Mouse (Mus musculus) frontal cortex, postnatal 36 days (tissue): ENCODE data around the gene Bcl2.
A peak's percentile ranks its signal among the peaks of the same experiment; 100 is the strongest.
"Not testable (repeated sequence)": the region's sequence is repeated elsewhere in the genome, so short reads cannot be mapped to it uniquely, and the experiment has no call there.

Source experiments
- DNase-seq, 2 experiments: peaks; one replicate each; pipeline ENCODE4 v3.0.0; 2022; ENCODE audit warnings: low spot score in 2 of 2

Bcl2 gene

DNA sequence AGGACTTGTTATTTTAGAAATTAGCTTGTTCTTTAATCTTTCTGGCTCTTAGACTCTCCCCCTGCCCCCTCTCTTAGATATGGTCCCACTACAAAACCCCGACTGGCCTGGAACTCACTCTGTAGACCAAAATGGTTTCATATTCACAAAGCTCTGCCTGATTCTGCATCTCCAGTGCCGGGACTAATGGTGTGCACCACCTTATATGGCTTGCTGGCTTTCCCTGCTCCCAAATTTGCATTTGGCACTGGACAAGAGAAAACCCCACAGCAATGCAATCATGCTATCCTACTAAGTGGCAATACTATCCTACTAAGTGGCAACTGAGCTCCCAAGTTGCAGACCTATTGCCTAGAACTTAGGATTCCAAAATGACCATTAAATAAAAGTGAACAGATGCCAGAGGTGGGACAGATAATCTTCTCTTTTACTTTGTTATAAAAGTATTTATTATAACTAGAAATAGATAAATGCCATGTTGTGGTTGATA is 154.9 kb downstream of the Bcl2 start:
- no peak for DNase-seq

DNA sequence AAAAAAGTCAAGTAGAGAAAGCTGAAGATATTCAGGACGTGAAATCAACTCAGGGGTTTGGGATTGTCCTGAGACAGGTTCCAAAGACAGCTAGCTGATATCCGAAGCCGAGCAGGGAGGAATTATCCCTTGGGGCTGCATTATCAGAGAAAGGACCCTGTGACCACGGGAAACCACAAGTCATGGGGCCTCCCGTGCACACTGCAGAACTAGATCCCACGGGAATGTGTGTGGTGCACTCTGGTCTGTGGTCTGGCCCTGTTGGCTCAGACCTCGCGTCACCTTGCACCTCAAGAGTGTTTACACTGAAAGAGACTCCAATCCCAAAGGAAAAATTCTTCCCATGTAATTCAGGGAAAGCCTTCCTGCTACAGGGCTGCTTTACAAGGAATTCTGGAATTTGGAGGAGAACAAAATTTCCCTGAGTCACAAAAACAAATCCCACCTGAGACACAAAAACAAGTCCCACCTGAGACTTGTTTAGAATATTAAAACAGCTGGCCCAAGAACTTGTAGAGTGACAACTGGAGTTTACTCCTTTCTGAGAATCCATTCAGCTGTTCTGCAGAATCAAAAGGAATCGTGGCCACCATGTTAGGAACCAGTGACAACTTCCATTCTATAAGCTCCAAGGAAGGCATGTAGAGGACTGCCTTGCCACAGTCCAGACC is 158.4 kb downstream of the Bcl2 start:
- DNase-seq, result no peak

DNA sequence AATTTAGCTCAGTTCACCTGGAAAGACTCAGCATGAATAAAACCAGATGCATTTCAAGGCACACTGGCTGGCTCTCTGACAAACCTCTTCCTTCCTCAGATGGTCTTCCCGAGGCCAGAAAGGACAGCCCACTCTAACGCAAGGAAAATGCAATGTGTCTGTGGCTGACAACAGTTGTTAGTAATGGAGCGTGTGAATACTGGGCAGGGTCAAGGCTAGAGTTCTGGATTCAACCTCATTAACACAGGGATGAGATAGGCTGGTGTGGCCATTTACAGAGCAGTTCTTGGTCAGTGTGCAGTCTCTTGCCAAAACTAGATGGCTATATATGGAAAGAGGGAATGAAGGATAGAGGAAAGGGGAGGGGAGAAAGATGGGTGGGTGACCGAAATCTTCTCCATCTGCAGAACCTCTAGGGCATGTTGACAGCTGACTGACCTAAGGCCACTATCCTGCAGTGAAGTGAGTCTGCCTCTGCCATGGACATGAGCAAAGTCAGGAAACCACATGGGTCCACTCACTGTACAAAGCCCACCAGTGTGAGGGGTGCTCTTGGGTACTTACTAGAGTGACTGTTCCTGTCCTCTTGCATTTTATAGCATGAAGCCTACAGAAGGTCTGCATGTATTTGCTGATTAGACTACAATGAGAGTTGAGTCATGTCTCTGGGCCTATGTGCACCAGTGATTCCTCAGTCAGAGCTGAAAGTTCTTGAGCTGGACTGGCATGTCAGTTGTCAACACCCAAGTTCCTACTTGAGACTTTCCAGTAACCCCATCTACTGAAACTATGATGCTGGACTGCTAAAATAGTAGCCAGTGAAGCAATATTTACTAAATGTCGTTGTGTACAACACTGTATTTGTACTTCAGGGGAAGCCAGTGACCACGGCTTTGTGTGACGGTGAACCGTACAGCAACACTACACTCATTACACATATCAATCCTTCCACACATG is 159.9 kb downstream of the Bcl2 start:
- DNase-seq, result no peak

DNA sequence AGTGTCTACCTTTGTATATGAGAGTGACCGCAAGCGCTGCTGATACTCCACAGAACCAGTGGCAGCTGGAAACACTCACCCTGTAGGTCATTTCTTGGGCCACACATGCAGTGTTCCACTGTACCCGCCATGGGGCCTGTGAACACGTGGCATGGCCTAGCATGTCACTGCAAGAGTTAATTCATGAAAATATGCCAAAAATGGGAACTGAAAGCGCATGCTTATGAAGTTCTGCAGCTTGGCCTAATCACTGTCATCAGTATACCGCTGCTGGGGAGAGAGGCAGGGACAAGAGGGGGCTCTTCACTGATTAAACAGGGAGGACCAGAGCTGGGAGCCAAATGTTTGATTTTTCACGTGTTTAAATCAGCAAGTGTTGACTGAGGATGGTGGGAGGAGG is 161.2 kb downstream of the Bcl2 start:
- no peak for DNase-seq

DNA sequence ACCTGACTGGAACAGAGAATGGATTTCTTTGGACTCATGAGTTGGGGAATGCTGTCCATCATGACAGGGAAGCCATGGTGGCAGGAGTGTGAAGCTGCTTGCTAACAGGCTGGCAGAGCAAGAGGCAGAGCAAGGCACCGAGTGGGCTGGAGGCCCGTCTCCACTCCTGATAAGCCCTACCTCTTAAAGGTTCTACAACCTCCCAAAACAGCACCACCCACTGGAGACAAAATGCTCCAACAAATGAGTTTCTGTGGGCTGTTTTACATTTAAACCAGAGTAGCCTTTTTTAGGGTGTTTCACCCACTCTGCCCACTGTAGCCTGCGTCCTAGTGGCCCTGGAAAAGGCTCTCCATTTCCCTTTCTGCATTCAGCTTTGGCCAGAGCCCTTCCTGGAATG is 163.5 kb downstream of the Bcl2 start:
- DNase-seq, result no peak

DNA sequence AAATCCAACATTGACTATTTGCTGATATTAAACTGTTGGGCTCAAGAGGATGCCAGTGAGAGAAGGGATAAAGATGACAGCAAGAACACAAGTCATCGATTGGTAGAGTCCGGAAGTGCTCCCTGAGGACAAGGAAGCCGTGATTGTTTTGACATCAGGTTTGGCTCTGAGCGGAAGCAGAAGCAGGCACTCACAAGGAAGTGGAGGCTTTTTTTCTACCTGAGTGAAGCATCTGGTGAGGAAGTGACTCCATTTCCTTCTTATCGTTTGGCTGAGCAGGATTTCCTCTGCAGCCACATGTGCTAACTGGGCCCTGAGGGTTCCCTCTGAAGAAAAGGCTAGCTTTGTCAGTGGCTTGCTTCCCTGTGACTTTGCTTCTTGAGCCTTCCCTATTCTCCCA is 165.0 kb downstream of the Bcl2 start:
- no peak for DNase-seq

DNA sequence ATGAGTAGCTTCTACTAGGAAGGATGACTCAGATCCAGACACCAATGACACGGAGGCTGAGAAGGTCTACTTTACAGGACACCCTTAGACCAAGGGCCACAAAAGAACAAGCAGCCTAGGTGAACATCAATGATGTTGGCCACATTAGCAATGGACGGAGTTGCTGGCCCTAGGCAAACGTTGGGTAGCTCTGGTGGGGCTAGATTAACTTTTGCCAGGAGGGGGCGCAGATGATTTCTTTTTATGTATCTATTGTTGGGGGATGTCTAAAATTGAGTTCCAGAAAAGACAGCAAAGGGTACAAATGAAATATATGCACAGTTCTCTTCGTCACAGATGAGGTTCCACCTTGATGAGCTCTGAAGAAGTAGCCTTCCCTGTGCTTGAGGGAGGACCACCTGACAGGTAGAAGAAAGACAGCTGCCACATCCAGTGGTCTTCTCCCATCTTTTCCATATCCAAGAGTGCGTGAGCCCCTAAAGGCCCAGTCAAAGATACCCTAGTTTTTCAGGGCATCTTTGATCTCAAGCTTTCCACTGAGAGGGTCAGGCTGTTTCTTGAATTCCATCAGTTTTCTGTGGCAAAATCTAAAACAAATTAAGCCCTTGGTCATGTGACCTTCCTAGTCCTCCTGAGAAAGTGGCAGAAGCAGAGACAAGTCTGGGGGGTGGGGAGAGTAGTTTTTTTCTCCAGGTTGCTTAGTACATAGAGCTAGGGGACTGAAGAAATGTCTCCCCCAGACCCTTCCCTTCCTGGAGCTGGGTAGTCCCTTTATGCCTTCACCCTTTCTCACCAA is 169.1 kb downstream of the Bcl2 start:
- DNase-seq, result peak; percentile 28 to 53

DNA sequence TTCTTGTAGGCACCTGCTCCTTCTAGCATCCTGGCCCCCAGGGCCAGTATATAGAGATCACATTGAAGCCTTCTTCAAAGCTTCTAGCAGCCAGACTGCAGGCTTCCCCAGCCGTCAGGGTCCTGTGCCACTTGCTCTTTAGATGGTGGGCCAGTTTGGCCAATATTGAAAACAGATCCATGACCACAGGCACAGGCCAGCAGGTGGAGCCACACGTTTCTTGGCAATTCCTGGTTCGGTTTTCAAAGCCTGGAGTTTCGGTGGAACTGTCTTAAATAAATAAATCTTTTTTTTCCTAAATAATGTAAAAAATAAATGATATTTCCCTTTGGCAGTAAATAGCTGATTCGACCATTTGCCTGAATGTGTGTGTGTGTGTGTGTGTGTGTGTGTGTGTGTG is 171.3 kb downstream of the Bcl2 start:
- peak; percentile 31 to 42 for DNase-seq

DNA sequence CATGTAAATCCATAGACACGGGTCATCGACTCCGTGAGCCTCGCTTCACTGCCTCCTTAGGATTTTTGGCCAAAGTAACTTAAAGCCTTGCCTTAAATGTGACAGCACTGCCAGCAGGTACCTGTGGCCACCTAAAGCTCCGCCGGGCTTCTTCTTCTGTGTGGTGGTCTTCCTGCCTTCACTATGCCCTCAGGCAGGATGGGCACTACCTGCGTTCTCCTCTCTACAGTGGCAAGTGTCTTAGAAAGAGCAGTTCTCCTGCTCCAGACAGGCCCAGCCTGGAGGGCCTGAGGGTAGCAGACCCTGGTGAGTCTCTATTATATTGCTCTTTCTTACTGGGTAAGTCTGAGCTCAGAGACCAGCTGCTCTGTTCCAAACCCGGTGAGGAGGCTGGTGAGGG is 172.2 kb downstream of the Bcl2 start:
- no peak for DNase-seq

DNA sequence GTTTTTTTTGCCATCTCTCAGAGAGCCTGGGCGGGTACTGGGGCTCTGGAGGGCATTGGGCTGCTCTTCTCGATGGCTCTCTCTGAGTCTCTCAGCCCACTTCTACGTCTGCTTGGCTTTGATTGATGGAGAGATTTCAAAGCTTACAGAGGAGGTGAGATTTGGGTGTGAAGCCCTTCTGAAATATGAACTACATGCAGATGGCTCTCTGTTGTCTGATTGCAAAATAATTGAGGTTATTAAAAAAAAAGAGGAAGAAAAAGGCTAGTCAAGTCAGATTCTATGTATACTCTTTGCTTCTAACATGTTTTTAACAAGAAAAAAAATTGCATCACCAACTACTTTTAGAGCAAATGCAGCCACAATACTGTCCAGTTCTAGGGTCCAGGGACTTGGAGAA is 173.9 kb downstream of the Bcl2 start:
- DNase-seq, result no peak

DNA sequence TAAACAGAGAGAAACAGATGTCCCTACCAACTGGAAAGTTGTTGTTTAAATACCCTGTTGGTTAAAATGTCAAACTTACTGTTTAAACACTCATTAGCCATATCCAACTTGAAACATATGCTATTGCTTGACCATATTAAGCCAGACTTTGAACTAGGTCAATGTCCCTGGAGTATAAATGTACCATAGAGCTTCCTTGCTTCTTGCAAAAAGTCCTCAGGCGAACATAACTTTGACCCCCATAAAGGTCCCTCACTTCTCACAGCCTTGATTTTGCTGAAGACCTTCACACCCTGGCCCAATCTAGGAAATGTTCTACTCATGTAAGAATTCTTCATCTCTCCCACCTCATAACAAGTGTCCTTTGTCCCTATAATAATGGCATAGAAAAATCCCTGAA is 175.0 kb downstream of the Bcl2 start:
- DNase-seq, result no peak

DNA sequence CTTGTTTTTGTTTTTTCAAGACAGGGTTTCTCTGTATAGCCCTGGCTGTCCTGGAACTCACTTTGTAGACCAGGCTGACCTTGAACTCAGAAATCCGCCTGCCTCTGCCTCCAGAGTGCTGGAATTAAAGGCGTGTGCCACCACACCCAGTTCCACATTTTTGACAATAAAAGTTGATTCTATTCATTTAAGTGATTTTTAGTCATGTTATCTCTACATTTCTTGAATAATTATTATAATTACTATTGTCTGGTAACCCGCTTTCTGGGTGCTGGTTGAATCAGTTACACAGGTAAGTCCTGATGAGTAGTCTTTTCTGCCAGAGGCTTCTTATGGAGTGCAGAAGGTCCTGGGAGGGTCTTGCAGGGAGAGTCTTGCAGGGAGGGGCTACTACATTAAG is 179.2 kb downstream of the Bcl2 start:
- DNase-seq, result not testable (repeated sequence)

DNA sequence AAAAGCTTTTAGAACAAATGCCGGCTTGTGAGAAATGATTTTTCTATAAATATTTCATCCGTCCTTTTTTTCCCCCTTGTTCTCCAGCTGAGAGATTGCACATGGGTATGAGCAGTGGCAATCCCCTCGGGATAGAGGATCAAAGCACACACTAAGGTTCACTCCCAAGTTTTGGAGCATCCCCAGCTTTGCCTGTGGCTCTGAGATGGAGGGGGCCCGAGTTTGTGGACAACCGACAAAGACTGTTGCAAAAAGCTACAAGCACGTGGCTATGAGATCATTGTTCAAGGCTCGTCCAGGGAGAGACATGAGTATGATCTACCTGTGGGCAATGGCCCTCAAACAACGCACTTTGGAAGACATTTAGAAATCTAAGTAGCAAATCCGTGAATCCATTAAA is 184.5 kb downstream of the Bcl2 start:
- DNase-seq, result no peak

DNA sequence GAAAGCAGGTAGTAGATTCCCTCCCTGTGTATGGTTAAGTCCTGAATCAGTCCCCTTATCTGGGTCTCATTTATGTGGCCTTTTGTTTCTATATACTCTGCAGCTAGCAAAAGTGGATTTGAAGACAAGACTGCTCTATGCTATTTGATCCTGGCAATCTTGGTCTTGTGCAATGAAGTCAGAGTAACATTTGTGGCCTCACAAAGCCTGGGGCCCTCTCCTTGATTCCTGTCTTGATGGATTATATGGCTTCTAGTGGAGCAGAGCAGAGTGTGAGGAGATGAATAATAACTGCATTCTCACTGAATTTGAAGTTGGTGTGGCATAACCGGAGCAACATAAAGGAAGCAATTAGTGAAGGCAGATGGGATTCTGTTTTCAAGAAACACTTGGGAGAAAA is 186.5 kb downstream of the Bcl2 start:
- DNase-seq, result no peak

DNA sequence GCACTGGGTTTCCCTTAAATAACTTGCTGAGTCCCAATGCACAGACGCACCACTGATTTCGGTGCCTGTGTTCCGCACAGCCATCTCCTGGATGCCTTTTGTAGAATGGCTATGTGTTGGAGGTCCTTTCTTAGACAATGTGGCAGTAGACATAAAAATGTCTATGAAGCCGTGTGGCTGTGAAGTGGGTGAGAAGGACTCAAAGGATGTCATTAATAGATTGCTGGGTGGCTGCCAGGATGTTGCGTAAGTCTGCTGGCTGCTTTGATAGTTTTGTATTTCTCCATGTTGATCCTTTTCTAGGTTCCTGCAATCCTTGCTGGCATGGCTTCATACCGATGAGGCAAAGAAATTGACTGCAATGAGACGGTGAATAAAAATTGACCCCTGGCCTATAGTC is 187.3 kb downstream of the Bcl2 start:
- DNase-seq, result peak; percentile 13 to 45

DNA sequence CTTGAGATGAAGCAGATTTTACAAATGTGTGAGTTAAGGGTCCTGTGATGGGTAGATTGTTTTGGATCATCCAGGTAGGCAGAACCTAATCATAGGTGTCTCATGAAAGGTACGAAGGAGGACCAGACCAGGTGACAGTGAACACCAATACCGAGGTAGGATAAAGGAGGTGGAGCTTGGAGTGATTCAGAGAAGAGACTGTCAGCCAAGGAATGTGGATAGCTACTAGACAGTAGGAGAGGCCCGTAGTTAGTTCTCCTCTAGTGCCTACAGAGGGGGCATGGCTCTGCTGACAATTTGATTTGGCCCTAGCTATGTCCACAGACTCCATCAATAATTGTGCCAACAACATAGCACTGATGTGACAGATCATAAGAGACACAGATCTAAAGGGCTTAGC is 188.0 kb downstream of the Bcl2 start:
- no peak for DNase-seq

DNA sequence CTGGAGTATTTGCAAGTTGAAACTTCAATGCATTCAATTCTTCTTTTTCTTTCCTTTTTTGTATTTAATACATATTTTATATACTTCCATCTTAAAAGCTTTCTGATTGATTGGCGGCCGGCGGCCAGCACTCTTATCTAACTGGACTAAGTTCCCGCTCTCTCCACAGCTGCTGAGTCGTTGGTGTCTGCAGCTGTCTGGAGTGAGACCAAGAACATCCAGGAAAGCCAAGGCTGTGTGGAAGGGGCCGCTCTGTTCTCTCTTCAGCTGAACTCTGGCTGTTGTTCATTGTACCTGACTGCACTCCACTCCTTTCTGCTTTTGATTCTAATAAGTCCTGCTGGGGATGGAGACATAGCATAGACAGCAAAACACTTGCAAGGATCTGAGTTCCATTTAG is 190.3 kb downstream of the Bcl2 start:
- no peak for DNase-seq

DNA sequence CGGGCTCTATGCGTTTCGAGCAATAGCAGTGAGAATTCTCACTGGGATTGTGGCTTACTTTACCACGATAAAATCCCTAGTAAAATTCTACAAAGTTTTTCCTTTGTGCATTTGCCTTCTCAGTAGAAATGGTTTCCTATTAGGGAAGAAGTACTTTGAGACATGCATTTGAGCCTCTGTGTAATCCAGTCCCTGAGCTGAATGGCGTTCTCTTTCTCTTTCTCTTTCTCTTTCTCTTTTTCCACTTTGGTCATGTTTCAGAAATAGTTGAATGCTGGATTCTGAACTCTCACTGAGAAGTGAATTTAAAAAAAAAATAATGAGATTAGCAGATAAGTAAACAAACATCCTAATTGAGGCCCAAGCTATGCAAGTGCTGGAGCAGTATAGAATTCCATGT is 191.1 kb downstream of the Bcl2 start:
- DNase-seq, result no peak

DNA sequence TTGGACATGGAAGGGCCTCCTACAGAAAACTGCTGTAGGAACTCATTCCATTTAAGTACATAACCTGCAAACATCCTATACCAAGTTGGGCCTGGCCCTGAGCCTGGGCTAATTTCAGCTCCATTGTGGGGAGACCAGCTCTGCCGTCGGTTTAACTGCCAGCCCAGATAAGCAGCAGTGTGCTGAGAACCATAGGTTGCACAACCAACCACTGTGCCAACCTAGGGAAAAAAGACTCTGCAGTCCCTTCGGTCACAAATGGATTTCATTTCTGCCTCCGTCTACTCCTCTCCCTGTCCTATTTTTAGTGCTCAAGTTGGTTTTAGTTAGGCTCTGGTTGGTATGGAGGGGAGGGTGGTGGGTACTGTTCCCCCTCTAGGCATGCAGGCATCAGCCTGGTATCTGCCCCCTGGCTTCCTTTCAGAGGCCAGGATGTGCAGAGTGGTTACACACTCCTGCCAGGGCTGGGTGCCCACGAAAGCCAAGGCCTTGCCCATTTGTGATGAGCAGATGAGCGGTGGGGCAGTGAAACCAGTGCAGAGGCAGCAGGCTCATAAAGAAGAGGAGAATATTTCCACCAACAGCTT is 196.4 kb downstream of the Bcl2 start:
- no peak for DNase-seq

DNA sequence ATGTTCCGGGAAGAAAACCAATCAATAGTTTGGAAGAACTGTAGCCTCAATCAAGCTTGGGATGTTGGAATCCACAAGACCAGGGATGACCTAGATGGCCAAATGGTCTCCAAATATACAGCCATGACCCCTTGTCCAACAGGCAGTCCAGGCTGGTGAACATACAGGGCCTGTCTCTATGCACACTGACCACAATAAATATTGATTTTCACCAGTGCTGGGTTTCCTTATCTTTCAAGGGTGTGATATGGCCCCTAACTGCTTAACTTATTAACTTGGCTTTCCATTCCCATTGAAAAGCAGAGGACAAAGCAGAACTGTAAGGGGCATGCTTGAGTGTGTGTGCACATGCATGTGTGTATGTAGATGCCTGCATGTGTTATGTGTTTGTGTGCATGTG is 197.0 kb downstream of the Bcl2 start:
- DNase-seq, result no peak

DNA sequence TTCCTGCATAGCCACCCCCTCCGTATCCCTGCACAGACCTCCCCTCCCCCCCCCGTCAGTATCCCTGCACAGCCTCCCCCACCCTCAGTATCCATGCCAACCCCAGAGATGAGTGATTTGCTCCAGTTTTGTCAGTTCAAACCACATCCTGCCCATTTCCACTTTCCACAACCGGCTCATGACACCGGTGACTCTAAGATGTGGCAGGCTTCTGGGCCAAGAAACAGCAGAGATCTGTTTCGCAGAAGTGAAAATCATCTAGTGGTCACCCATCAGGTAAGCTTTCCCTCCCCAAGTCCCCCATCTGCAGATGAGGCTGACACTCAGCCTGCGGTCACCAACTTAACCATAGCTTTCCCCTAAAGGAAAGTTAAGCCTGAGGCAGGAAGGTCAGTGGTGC is 198.5 kb downstream of the Bcl2 start:
- DNase-seq, result no peak
